Mouse (Mus musculus): ENCODE results near the gene Hoxc4.

Gene Hoxc4

GRCm38 (mm10) chr15:103011928-103012486 lies 6.7 kb upstream of the Hoxc4 start:
- DNase-seq = peak; percentile 16

DNA sequence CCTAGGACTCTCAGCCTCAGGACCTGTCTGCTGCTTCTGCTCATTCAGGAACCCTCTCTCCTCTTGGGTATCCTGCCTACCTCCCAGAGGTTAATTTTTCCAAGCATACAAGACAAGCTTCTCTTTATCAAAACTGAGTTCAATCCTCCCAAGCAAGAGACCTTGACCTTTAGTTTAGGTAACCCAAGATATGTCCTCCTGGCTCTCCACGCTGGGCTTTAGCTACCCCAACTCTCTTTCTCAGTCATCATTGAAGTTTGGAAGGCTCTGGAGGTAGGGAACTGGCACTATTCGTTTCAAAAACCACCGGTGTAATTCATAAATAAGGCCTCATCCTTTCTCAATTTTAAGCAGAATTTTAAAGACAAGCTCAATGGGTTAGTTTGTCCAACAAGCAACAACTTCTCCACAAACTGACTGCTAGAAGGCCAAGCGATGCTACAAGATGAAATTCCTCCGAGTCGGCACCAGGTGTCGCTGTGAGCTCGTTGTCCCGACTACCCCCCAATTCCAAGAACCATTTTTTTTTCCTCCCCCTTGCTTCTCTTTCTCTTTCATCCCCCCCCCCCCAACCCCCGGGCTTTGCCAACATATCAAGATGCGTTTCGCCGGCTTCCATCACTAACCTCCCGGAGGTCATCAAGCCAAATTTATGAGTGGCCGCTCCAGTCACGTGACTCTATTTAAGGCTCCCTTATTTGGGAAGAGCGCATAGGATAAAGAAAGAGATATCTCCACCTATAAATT lies 5.3 kb upstream of the Hoxc4 start:
- DNase-seq = peak; percentile 60

- peak; percentile 70 for DNase-seq
Measured at GRCm38 (mm10) chr15:103014166-103015008, 4.3 kb upstream of the Hoxc4 start.

DNA sequence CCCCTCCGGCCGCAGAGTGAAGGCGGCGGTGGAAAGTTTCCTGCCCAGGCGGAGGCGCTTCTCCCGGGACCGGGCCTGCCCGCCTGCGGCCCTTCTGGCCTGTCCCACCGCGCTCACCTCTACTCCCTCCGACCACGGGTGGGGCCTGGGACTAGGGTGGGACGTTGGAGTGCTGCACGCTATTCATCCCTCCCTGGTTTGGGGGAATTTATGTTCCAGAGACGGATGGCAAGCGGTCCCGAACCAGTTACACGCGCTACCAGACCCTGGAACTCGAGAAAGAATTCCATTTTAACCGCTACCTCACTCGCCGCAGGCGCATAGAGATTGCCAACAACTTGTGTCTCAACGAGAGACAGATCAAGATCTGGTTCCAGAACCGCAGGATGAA lies 3.7 kb upstream of the Hoxc4 start:
- peak; percentile 30 for DNase-seq

- DNase-seq = peak; percentile 8
Measured at GRCm38 (mm10) chr15:103015406-103016166, 3.1 kb upstream of the Hoxc4 start.

- no peak for DNase-seq
Measured at GRCm38 (mm10) chr15:103020899-103021418, 2.2 kb downstream of the Hoxc4 start.

DNA sequence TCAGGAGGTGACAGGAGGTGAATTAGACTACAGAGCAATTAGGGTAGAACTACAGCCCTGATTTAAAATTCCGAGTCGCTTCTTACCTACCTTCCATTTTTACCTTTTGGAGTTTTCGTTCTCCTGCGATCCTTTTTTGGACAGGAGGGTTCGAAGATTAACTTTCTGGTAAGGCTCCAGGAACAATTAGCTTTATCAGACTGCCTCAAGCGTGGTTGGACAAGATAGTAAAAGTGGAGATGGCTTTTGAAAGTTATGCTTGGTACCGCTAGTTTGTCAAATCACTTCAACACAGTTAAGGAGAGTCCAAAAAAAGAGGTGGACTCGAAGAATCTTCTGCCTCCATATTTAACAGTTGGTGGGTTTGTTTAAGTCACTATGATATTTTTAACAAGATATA lies 2.8 kb downstream of the Hoxc4 start:
- no peak for DNase-seq

- no peak for DNase-seq
Measured at GRCm38 (mm10) chr15:103024131-103024530, 5.4 kb downstream of the Hoxc4 start.

DNA sequence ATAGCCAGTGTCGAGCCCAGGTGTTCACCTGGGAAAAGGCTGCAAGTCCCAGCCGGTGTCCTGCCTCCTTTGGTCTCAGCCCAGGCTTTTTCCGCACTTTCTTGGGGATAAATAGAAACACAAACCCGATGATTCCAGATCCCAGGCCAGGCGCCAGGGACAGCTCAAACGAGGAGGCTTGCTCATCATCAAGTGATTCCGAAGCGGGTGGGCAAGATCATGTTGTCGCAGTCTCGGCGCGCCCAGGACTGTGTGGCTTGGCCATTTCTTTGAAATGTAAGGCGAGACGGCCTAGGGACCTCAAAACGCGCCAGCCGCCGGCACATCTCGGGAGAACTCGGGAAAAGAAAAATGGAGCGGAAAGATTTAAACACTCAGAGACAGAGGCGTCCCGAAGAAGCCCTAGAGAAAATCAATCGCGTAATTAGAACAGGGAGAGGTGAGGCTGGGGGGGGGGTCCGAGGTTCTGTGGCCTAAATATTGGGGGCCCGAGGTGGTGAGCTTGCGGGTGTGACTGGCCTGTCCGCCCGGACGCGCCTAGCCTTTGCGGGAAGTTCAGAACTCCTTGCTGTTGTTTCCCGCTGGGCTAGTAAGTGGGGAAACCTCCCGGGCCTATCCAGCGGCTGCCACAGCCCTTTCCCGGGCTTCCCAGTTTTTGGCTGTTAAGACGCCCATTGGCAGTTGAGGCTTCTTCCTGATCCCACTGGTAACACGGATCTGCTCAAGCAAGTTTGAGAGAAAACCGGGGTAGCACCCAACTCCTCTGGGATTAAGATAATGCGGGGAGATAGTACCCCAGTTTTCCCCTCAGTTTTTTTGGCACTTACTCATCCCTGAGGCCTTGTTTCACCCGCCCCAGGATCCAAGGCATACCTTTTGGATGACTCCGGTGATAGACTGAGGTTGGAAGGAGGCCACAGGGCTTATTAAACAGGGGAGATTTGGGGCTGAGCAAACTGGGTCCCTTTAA lies 8.8 kb downstream of the Hoxc4 start:
- no peak for DNase-seq

DNA sequence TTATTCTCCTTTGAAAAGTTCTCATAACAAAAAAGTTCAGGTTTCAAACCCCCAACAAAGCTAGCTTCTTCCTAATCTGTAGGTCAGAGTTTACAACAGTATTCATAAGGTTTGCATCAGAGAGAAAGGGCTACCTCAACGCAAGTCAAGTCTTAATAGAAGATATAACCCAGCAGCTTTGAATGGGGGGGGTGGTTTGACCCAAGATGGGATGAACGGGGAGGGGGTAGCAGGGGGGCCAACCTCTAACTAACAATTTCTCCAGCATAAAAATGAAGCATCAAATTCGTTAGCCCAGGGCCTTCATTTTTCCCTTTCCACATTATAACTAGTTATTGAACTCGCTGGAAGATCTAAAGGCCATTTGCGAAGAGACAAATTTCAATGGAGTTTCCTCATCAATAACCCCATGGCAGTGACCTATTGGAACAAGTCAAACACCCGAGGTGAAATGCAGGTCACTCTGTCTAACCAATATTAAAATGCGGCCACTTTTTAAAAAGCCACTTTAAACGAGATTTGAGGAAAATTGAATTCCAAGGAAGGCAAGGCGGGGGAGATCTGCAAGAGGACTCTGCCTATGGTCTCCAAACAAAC lies 10.3 kb downstream of the Hoxc4 start:
- no peak for DNase-seq

- no peak for DNase-seq
Measured at GRCm38 (mm10) chr15:103030142-103030541, 11.4 kb downstream of the Hoxc4 start.

- DNase-seq = no peak
Measured at GRCm38 (mm10) chr15:103032167-103032566, 13.4 kb downstream of the Hoxc4 start.

- no peak for DNase-seq
Measured at GRCm38 (mm10) chr15:103032646-103033575, 14.2 kb downstream of the Hoxc4 start.

DNA sequence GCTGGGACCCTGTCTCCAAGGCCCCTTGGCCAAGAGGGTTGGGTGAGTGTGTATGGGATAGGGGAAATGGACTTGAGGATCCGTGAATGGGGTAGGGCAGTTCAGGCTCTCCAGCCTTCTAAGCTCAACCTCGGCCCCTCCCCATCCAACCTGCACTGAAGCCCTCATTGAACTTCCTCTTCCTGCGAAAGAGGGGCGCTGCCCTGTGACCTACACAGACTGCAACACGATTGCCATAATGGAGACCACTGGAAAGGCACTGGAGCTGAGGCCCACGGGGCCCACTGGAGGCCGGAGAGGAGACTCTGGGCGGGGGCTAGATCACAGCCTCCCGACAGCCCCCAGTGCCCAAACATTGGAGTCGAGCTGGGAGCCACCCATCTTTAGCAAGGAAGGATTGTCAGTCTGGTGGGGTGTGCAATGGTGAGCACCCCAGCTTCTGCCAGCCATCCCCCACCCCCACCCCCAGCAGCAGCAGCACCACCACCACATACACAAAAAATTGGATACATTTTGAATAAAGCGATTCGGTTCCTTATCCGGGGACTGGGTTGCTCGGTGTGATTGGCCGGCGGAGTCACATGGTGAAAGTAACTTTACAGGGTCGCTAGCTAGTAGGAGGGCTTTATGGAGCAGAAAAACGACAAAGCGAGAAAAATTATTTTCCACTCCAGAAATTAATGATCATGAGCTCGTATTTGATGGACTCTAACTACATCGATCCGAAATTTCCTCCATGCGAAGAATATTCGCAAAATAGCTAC lies 15.5 kb downstream of the Hoxc4 start:
- DNase-seq = no peak

- DNase-seq = no peak
Measured at GRCm38 (mm10) chr15:103034807-103035547, 16.2 kb downstream of the Hoxc4 start.

DNA sequence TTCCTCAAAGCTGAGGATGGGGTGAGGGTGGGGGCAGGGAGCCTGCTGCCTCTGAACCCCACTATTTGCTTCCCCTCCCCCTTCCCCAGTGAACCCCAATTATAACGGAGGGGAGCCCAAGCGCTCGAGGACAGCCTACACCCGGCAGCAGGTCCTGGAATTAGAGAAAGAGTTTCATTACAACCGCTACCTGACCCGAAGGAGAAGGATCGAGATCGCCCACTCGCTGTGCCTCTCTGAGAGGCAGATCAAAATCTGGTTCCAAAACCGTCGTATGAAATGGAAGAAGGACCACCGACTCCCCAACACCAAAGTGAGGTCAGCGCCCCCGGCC lies 16.8 kb downstream of the Hoxc4 start:
- DNase-seq = no peak

- no peak for DNase-seq
Measured at GRCm38 (mm10) chr15:103037579-103037978, 18.8 kb downstream of the Hoxc4 start.

- DNase-seq = no peak
Measured at GRCm38 (mm10) chr15:103038701-103039480, 20.2 kb downstream of the Hoxc4 start.
